Mouse (Mus musculus) heart, embryonic 14.5 days (tissue): ENCODE measurements around the gene Ifnz. TPM values are rescaled to one million over a fixed set of nuclear protein-coding genes. Genes with fewer than 3 reads are reported as not detected.
"Not testable (repeated sequence)": the region's sequence is repeated elsewhere in the genome, so short reads cannot be mapped to it uniquely, and the experiment has no call there.

ENCODE experiments used
- ATAC-seq: fragments of 200-750 bp; cut with Nextera tagmentation; 2 replicates; pipeline ENCODE4 v1.8.0; 2017; ENCODE audit warnings: low read depth, moderate TSS enrichment; ENCODE audit not compliant: insufficient number of reproducible peaks, insufficient read depth, low FRiP score
- H3K27ac ChIP-seq, 2 experiments: fragments of 200-500 bp in 1 of 2; fragments of 300-500 bp in 1 of 2; sonication (generic) in 1 of 2; replicated peaks in 1 of 2; 2 replicates each; pipeline ENCODE4 v1.5.1; 2012 to 2014; ENCODE audit warnings: low read depth in 2 of 2, low read length in 2 of 2, control low read depth in 1 of 2, mild to moderate bottlenecking in 1 of 2, mixed read lengths in 1 of 2; ENCODE audit not compliant: control insufficient read depth in 1 of 2, insufficient read depth in 1 of 2
- H3K27me3 ChIP-seq: fragments of 300-500 bp; sonication (generic); 2 replicates; pipeline ENCODE4 v1.6.1; 2014; ENCODE audit warnings: mild to moderate bottlenecking, low read length, control low read depth; ENCODE audit not compliant: control insufficient read depth, insufficient read depth
- H3K36me3 ChIP-seq: fragments of 300-500 bp; sonication (generic); 2 replicates; pipeline ENCODE4 v1.6.1; 2014; ENCODE audit warnings: mild to moderate bottlenecking, control low read depth, low read length, mixed read lengths; ENCODE audit not compliant: control insufficient read depth, insufficient read depth
- H3K4me1 ChIP-seq, 2 experiments: fragments of 200-500 bp in 1 of 2; fragments of 300-500 bp in 1 of 2; sonication (generic) in 1 of 2; 2 replicates each; pipeline ENCODE4 v1.6.1; 2012 to 2014; ENCODE audit warnings: low read length in 2 of 2, control low read depth in 1 of 2, mixed read lengths in 1 of 2; ENCODE audit not compliant: control insufficient read depth in 2 of 2, insufficient read depth in 2 of 2
- H3K4me2 ChIP-seq: fragments of 300-500 bp; sonication (generic); 2 replicates; pipeline ENCODE4 v1.6.1; 2014; ENCODE audit warnings: mild to moderate bottlenecking, low read length
- H3K4me3 ChIP-seq, 2 experiments: fragments of 200-500 bp in 1 of 2; fragments of 300-500 bp in 1 of 2; sonication (generic) in 1 of 2; 2 replicates each; pipeline ENCODE4 v1.5.1; 2012 to 2014; ENCODE audit warnings: low read length in 2 of 2, mild to moderate bottlenecking in 2 of 2, control low read depth in 1 of 2, low read depth in 1 of 2, moderate library complexity in 1 of 2; ENCODE audit not compliant: control insufficient read depth in 1 of 2, insufficient read depth in 1 of 2
- H3K9ac ChIP-seq: fragments of 300-500 bp; sonication (generic); 2 replicates; pipeline ENCODE4 v1.6.1; 2014; ENCODE audit warnings: mild to moderate bottlenecking, low read length
- H3K9me3 ChIP-seq: fragments of 300-500 bp; sonication (generic); 2 replicates; pipeline ENCODE4 v1.6.1; 2016; ENCODE audit warnings: low read length, control low read depth; ENCODE audit not compliant: control insufficient read depth
- WGBS: fragments of 180-500 bp; shearing (Covaris S2); extraction: QIAGEN DNeasy Blood & Tissue Kit; methylation state at CpG from one replicate; pipeline ENCODE4 v1.1.7; 2014; 5-methylcytosine and 5-hydroxymethylcytosine counted together
- polyA plus RNA-seq: library from polyadenylated mRNA; unstranded; fragments of >200 nt; fragmentation: Nextera tagmentation; extraction: Ambion mirVana; gene quantifications from 2 replicates; pipeline ENCODE4 v1.2.1, GENCODE M21; 2014

Gene Ifnz
- polyA plus RNA-seq, 1 experiment from 2014 or later: not detected

DNA sequence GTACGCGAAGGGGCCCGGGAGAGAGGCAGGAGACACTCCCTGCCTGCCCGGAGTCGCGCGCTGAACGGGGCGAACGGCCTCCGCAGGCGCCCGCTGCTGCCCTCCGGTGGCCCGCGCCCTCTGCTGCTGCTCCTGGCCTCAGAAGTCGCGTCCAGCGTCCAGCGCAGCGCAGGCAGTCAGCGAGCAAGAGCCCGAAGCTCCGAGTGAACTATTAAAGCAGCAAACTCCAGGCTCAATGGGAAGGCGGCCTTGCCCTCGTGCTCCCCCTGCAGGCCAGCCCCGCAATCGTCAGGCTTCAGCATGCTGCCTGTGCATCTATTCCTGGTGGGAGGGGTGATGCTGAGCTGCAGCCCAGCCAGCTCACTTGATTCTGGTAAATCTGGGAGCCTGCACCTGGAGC is 9.3 kb downstream of the Ifnz start, which contains the start of gene Gm13278:
TSS of gene Gm13278 (plus strand) at position 301 of the 400 bp plus-strand sequence.
- not testable (repeated sequence) for H3K27ac ChIP-seq, H3K4me1 ChIP-seq, H3K9ac ChIP-seq, H3K27me3 ChIP-seq, H3K4me2 ChIP-seq, H3K4me3 ChIP-seq, H3K36me3 ChIP-seq, H3K9me3 ChIP-seq, ATAC-seq
- no CpG with 5 or more reads among the region's 28 CpGs for WGBS

GRCm38 (mm10) chr4:88793936-88794675 is 12.2 kb downstream of the Ifnz start, which contains the start of gene Gm13275:
TSS of gene Gm13275 (plus strand) at chr4:88794487.
- not testable (repeated sequence) for H3K36me3 ChIP-seq, H3K9me3 ChIP-seq, H3K27ac ChIP-seq, H3K4me1 ChIP-seq, H3K27me3 ChIP-seq, H3K4me2 ChIP-seq, ATAC-seq, H3K4me3 ChIP-seq, H3K9ac ChIP-seq
- WGBS: 0% methylated on average over 5 of the region's 52 CpGs

DNA sequence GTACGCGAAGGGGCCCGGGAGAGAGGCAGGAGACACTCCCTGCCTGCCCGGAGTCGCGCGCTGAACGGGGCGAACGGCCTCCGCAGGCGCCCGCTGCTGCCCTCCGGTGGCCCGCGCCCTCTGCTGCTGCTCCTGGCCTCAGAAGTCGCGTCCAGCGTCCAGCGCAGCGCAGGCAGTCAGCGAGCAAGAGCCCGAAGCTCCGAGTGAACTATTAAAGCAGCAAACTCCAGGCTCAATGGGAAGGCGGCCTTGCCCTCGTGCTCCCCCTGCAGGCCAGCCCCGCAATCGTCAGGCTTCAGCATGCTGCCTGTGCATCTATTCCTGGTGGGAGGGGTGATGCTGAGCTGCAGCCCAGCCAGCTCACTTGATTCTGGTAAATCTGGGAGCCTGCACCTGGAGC is 15.2 kb downstream of the Ifnz start, which contains the start of gene Gm13279:
TSS of gene Gm13279 (plus strand) at position 301 of the 400 bp plus-strand sequence.
- H3K4me3 ChIP-seq, H3K27ac ChIP-seq, H3K36me3 ChIP-seq, ATAC-seq, H3K4me2 ChIP-seq, H3K9ac ChIP-seq, H3K9me3 ChIP-seq, H3K27me3 ChIP-seq, H3K4me1 ChIP-seq: not testable (repeated sequence)
- WGBS: no CpG with 5 or more reads among the region's 28 CpGs

DNA sequence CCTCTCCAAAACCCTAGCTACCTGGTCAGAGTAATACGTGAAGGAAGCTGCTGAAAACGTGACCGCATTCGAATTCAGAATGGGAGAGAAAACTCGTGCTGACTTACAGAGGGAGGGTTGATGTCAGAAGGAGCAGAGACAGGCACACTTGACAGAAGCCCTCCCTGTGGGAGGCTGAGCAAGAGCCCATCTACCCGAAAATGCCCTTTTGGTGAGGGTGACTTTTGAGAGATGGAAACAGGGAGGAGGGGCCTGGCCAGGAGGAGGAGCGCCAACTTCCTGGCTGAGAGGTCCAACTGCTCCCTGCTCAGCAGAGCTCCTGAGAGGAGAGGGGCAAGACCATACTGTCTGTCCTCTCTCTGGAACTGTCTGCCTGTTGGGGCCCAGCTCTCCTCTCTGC is 17.4 kb downstream of the Ifnz start, which contains the start of gene Gm13285:
TSS of gene Gm13285 (plus strand) at position 301 of the 400 bp plus-strand sequence.
- not testable (repeated sequence) for H3K27ac ChIP-seq

DNA sequence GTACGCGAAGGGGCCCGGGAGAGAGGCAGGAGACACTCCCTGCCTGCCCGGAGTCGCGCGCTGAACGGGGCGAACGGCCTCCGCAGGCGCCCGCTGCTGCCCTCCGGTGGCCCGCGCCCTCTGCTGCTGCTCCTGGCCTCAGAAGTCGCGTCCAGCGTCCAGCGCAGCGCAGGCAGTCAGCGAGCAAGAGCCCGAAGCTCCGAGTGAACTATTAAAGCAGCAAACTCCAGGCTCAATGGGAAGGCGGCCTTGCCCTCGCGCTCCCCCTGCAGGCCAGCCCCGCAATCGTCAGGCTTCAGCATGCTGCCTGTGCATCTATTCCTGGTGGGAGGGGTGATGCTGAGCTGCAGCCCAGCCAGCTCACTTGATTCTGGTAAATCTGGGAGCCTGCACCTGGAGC is 21.0 kb downstream of the Ifnz start, which contains the start of gene Gm13287:
TSS of gene Gm13287 (plus strand) at position 301 of the 400 bp plus-strand sequence.
- H3K4me2 ChIP-seq: 0 out of 2 replicates have a peak within 1 kb of the TSS, but pooled peaks have one; percentile 27
- not testable (repeated sequence) for ATAC-seq, H3K9me3 ChIP-seq, H3K27ac ChIP-seq, H3K27me3 ChIP-seq, H3K9ac ChIP-seq, H3K36me3 ChIP-seq, H3K4me3 ChIP-seq, H3K4me1 ChIP-seq
- no CpG with 5 or more reads among the region's 29 CpGs for WGBS

More for the DNA sequence above, 17.4 kb downstream of the Ifnz start, which contains the start of gene Gm13285:
- H3K4me1 ChIP-seq, H3K4me2 ChIP-seq, ATAC-seq, H3K27me3 ChIP-seq, H3K4me3 ChIP-seq, H3K9me3 ChIP-seq, H3K9ac ChIP-seq, H3K36me3 ChIP-seq: not testable (repeated sequence)
- 14% methylated on average over 1 of the region's 7 CpGs for WGBS

GRCm38 (mm10) chr4:88805231-88805630 is 23.3 kb downstream of the Ifnz start, which contains the start of gene Gm13288:
TSS of gene Gm13288 (plus strand) at chr4:88805531.
- H3K9me3 ChIP-seq, H3K9ac ChIP-seq, ATAC-seq, H3K36me3 ChIP-seq, H3K4me2 ChIP-seq, H3K27ac ChIP-seq, H3K4me1 ChIP-seq: not testable (repeated sequence)
- peaks cover 15% of the 10 kb centered on the region for H3K27me3 ChIP-seq
- no CpG with 5 or more reads among the region's 8 CpGs for WGBS
- peak within 1 kb of the TSS in 1 of 2 experiments; percentile 21; a peak in 2 of 4 replicates for H3K4me3 ChIP-seq

DNA sequence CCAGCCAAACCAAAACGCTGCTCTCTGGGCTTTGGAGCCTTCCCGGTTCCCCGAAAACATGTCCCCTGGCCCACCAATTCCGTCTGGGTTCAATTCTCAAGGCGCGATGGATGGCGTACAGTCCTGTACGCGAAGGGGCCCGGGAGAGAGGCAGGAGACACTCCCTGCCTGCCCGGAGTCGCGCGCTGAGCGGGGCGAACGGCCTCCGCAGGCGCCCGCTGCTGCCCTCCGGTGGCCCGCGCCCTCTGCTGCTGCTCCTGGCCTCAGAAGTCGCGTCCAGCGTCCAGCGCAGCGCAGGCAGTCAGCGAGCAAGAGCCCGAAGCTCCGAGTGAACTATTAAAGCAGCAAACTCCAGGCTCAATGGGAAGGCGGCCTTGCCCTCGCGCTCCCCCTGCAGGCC is 23.8 kb downstream of the Ifnz start:
- H3K9me3 ChIP-seq, H3K27ac ChIP-seq, H3K4me2 ChIP-seq, H3K4me1 ChIP-seq, H3K9ac ChIP-seq, H3K36me3 ChIP-seq, ATAC-seq: not testable (repeated sequence)
- Histone ChIP-seq H3K27me3 (peaks cover 15% of the 10 kb centered on the region), H3K4me3 (peak overlapping the region in 1 of 2 experiments; percentile 21; a peak in 2 of 4 replicates)
- WGBS: no CpG with 5 or more reads among the region's 34 CpGs
